Mouse (Mus musculus) heart, adult 2 months (tissue): ENCODE measurements around the gene Olfm2. TPM values are rescaled to one million over a fixed set of nuclear protein-coding genes. Genes with fewer than 3 reads are reported as not detected.

Experiments
- DNase-seq, 2 experiments: peaks; one replicate each; pipeline ENCODE4 v3.0.0; 2021
- H3K27ac ChIP-seq: fragments of 200-600 bp; 2 replicates; pipeline ENCODE4 v1.8.1; 2022
- H3K27me3 ChIP-seq: fragments of 200-500 bp; 2 replicates; pipeline ENCODE4 v1.6.1; 2012; ENCODE audit warnings: mild to moderate bottlenecking, low read length, inconsistent platforms, mixed read lengths; ENCODE audit not compliant: control insufficient read depth, insufficient read depth
- H3K36me3 ChIP-seq: fragments of 200-500 bp; 2 replicates; pipeline ENCODE4 v1.6.1; 2012; ENCODE audit warnings: low read length, inconsistent platforms; ENCODE audit not compliant: control insufficient read depth, insufficient read depth
- H3K4me1 ChIP-seq: fragments of 200-500 bp; 2 replicates; pipeline ENCODE4 v1.6.1; 2011; ENCODE audit warnings: low read length; ENCODE audit not compliant: control insufficient read depth, insufficient read depth
- H3K4me3 ChIP-seq: fragments of 200-600 bp; 2 replicates; pipeline ENCODE4 v1.8.1; 2022
- H3K79me2 ChIP-seq: fragments of 200-500 bp; replicated peaks from 2 replicates; pipeline ENCODE4 v1.6.1; 2012; ENCODE audit warnings: mild to moderate bottlenecking, inconsistent platforms, low read length, moderate library complexity, mixed read lengths; ENCODE audit not compliant: control insufficient read depth, insufficient read depth
- H3K9ac ChIP-seq: fragments of 200-500 bp; 2 replicates; pipeline ENCODE4 v1.6.1; 2012; ENCODE audit warnings: low read depth, mild to moderate bottlenecking, control low read depth, inconsistent platforms, low read length, mixed read lengths
- CTCF ChIP-seq: fragments of 200-600 bp; IDR thresholded peaks from 2 replicates; pipeline ENCODE4 v1.8.1; 2022; ENCODE audit warnings: antibody characterized with exemption, mild to moderate bottlenecking, moderate library complexity
- EP300 ChIP-seq: fragments of 200-500 bp; IDR thresholded peaks from 2 replicates; pipeline ENCODE4 v1.6.1; 2011; ENCODE audit warnings: low read depth, low read length, control low read depth; ENCODE audit not compliant: insufficient read depth
- POLR2A ChIP-seq: fragments of 200-500 bp; IDR thresholded peaks from 2 replicates; pipeline ENCODE4 v1.6.1; 2011; ENCODE audit warnings: mild to moderate bottlenecking, low read depth, low read length, control low read depth; ENCODE audit not compliant: insufficient read depth
- WGBS: fragments of 180-500 bp; shearing (Covaris S2); methylation state at CpG from one replicate; pipeline ENCODE4 v1.1.7; 2018; 5-methylcytosine and 5-hydroxymethylcytosine counted together
- intact Hi-C: fragments of 180-260 bp; cut with DNase I; formaldehyde crosslinking; loops from one replicate; pipeline ENCODE4 v1.15.1; 2025
- polyA plus RNA-seq: library from polyadenylated mRNA; depleted of rRNA; stranded (reverse); fragments of >200 nt; gene quantifications from 2 replicates; pipeline ENCODE4 v1.2.3, GENCODE M21; 2012
- total RNA-seq, 2 experiments: library from RNA; stranded (reverse); gene quantifications; 2 replicates each; pipeline ENCODE4 v1.2.3; 2021

Olfm2 gene
- total and polyA plus RNA-seq, 3 experiments: 0.13 to 0.31 TPM; not detected in 1

DNA sequence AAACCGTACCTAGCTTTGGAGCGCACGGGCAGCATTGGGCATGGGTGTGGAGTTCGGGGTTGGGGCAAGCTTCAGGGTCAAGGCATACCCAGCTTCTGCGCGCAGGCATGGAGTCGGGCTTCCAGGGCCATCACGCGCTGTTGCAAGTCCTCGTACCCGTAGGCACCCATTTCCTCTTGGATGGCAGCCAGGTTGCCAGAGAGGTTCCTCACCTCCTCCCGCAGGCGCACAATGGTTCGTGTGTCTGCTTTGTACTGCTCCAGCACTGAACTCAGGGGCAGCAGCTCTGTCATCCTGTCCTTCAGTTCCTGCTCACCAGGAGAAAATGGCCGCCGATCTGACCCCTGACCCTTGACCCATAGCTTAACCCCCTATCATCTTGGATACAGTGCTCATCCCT, 74.1 kb downstream of the Olfm2 start:
- no peaks in the 10 kb centered on the region for H3K27me3 ChIP-seq
- no peaks in the 10 kb centered on the region for H3K4me1 ChIP-seq
- H3K27ac ChIP-seq: no peak overlapping the region
- H3K4me3 ChIP-seq: no peak overlapping the region
- TF ChIP-seq POLR2A (no peak), EP300 (no peak), CTCF (no peak)
- no peaks in the 10 kb centered on the region for H3K36me3 ChIP-seq
- 71% methylated on average over 16 of the region's 16 CpGs for WGBS
- DNase-seq: no peak
- intact Hi-C loops: no loop called here
- H3K9ac ChIP-seq: no peak overlapping the region
- H3K79me2 ChIP-seq: no peaks in the 10 kb centered on the region

DNA sequence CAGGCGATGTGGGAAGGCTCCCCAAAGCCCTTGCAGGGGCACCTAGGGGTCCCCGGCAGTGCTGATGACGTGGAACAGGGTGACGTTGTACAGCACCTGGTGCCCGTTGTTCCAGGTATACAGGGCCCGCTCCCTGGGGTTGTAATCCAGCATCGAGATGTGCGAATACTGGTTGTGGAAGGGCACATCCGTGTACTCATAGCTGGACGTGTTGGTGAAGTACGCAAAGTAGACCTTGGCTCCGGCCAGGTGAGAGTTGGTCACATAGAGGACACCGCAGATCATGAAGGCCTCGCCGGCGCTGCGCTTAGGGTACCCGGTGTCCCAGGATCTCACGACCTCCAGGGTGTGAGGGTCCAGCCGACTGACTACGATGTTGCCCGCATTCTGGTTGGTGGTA, 78.1 kb downstream of the Olfm2 start:
- DNase-seq: no peak
- Histone ChIP-seq H3K4me1 (no peaks in the 10 kb centered on the region), H3K79me2 (no peaks in the 10 kb centered on the region), H3K9ac (no peak overlapping the region), H3K36me3 (no peaks in the 10 kb centered on the region), H3K27ac (no peak overlapping the region), H3K27me3 (no peaks in the 10 kb centered on the region), H3K4me3 (no peak overlapping the region)
- TF ChIP-seq POLR2A (no peak), CTCF (no peak), EP300 (no peak)
- 91% methylated on average over 22 of the region's 22 CpGs for WGBS
- intact Hi-C loops: no loop called here

DNA sequence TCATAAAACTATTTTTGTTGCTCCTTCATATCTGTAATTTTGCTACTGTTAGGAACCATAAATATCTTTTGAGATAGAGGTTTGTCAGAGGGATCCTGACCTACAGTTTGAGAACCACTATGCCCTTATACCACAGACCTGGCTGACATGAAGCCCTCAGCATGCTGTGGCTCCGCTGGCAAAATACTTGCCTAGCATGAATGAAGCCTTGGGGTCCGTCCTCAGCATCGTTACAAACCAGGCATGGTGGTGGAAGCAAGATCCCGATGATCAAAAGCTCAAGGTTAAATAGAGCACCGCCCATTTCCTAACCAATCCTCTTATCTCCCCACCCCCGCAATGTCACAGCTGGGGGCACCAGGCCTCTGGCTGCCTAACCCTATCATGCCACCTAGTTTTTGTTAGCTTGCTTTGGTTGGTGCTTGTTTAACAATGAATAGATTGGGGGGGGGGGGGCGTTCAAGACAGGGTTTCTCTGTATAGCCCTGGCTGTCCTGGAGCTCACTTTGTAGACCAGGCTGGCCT, 79.6 kb downstream of the Olfm2 start:
- Histone ChIP-seq H3K9ac (no peak overlapping the region), H3K36me3 (no peaks in the 10 kb centered on the region), H3K4me3 (no peak overlapping the region), H3K27me3 (no peaks in the 10 kb centered on the region), H3K79me2 (no peaks in the 10 kb centered on the region), H3K4me1 (no peaks in the 10 kb centered on the region), H3K27ac (no peak overlapping the region)
- 10% methylated on average over 7 of the region's 7 CpGs for WGBS
- TF ChIP-seq POLR2A: no peak
- no peak for TF ChIP-seq CTCF
- TF ChIP-seq EP300: no peak
- intact Hi-C loops: no loop called here
- DNase-seq: no peak

DNA sequence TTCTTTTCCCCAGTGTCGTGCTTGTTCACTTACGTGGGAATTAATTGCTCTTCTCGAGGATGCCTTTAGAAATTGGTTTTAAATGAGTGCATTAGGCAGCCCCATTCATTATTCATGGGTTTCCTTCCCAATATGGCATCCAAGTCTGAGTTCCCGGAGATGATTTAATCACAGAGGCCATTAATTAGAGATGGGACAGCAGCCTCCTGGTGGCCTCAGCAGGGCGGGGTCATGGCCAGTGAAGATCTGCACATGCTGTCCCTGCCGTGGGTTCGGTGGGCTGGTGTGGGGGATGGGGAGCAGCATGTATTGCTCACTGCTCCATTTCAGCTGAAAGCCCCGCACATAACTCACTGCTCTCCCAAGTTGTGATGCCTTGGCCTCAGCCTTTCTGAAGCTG, 80.2 kb downstream of the Olfm2 start:
- Histone ChIP-seq H3K9ac (no peak overlapping the region), H3K27ac (no peak overlapping the region), H3K4me1 (no peaks in the 10 kb centered on the region), H3K79me2 (no peaks in the 10 kb centered on the region), H3K4me3 (no peak overlapping the region), H3K27me3 (no peaks in the 10 kb centered on the region), H3K36me3 (no peaks in the 10 kb centered on the region)
- 48% methylated on average over 8 of the region's 8 CpGs for WGBS
- no peak for DNase-seq
- TF ChIP-seq EP300 (no peak), POLR2A (no peak), CTCF (no peak)
- intact Hi-C loops: no loop called here

DNA sequence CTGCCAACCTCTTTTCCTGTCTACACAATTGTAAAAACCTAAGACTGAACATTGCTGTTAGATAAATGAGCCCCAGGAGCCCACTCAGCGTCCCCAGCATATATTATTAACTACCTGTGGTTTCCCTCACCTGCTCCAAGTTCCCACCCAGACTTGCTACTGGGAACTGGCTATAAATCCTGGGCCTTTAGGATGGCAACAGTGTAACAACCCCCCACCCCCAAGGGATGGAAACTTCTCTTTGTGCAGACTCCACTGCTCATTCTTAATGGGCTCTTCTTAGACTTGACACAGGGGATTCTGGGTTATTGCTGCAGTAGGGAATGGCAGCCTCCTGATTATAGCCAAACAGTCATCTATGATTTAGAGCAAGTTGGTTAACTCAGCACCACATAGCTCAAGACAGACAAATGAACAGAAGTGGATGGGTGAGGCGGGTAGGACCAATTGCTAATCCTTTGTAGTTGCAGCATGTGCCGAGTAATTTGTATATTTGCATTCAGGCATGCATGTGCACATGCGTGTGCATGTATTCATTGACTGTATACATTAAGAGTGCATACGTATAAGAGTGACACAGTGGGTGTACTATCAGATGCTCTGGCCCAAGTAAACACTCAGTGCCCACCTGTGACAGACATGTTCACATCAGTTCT, 81.0 kb downstream of the Olfm2 start:
- Histone ChIP-seq H3K27me3 (no peaks in the 10 kb centered on the region), H3K9ac (no peak overlapping the region), H3K79me2 (no peaks in the 10 kb centered on the region), H3K36me3 (no peaks in the 10 kb centered on the region), H3K27ac (no peak overlapping the region), H3K4me1 (no peaks in the 10 kb centered on the region), H3K4me3 (no peak overlapping the region)
- DNase-seq: no peak
- TF ChIP-seq POLR2A: no peak
- intact Hi-C loops: loop anchor here (5.0 kb wide), 2 partner anchors 62 to 167 kb away; no protein-coding TSS in a partner anchor
- 80% methylated on average over 5 of the region's 5 CpGs for whole genome bisulfite sequencing

DNA sequence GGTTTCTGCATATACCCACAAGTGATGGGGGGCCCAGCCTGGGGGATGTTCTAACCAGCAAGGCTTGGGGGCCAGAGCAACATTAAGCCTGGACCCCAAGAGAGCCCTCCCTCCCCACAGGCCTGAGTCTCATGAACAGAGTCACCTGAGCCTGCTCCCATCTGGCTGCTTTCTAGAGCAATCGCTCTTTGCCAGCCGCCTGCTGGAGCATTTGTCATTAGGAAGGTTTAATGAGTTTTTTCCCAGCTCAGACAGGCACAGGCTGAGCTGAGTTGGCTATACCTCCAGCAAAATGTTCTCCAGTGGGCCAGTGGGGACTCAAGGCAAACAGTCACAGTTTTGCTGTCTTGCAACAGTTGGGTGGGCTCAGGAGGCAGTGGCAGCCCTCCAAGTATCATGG, 81.8 kb downstream of the Olfm2 start:
- 96% methylated on average over 2 of the region's 2 CpGs for WGBS
- H3K36me3 ChIP-seq: no peaks in the 10 kb centered on the region
- no peak overlapping the region for H3K27ac ChIP-seq

More for the DNA sequence above, 81.8 kb downstream of the Olfm2 start:
- Histone ChIP-seq H3K27me3 (no peaks in the 10 kb centered on the region), H3K9ac (no peak overlapping the region), H3K4me3 (no peak overlapping the region), H3K4me1 (no peaks in the 10 kb centered on the region), H3K79me2 (no peaks in the 10 kb centered on the region)
- TF ChIP-seq CTCF (no peak), EP300 (no peak), POLR2A (no peak)
- DNase-seq: no peak
- intact Hi-C loops: loop anchor here (5.0 kb wide), 2 partner anchors 63 to 168 kb away; no protein-coding TSS in a partner anchor
